Comparison of ENCODE assay signal across 18 mouse cellular contexts in the genomic region with DNA sequence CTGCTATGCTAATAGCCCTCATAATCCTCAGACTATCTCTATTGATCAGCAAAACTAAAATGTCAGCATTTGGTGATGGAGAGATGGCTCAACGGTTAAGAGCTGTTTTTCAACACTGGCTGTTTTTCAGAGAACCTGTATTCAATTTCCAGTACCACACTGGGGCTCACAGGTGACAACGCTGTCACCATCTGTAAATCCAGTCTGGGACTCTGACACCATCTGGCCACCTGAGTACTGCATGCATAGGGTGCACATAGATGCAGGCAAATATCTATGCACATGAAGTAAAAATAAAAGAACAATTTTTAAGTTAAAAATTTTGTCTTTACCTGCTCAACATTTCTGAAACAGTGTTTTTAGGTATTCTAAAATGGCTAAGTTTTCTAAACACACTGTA.
DNase-seq lines count a peak whose midpoint lies in the region.
"Had no signal": no experiment of that assay in that cellular context is flagged by ENCODE, and none has a peak within 500 bp of the region (broad histone marks: within the 10 kb centered on the region; RNA-seq: fewer than 3 reads in every experiment).

No protein-coding gene starts in this region.

- DNase-seq in brain, adult 2 months (ENCODE audit: low read depth, low spot score), result peak; percentile 61
- peak; percentile 28 to 44 for DNase-seq in cerebellum, adult 18-20 months
- DNase-seq in cerebellum, adult 9-10 months, result peak; percentile 40
- peak; percentile 16 to 42 for DNase-seq in cerebellum, postnatal 14 days
- DNase-seq in right cerebral cortex, postnatal 10 days (ENCODE audit: low spot score in 2 of 2), result no peak
- no peak for DNase-seq in natural killer cell, adult 2 months (ENCODE audit: low spot score in 2 of 2)
- no peak for DNase-seq in T-cell, adult 2 months (ENCODE audit: low spot score)
- no peak for DNase-seq in lung, postnatal 36 days
- DNase-seq: adrenal gland, postnatal 10 days; adrenal gland, postnatal 36 days; forebrain, postnatal 0 days; gastrocnemius, adult 2 months; gastrocnemius, postnatal 25 days; heart, adult 18-20 months; heart, postnatal 10 days; heart, postnatal 36 days; kidney, adult 11 months; kidney, adult 8-10 months had no signal

Comparison
In these comparisons a context has a peak if more than half of its experiments do, and no peak if none do; other contexts are left out.
1. DNase-seq: peak in brain, adult 2 months (single experiment), cerebellum, adult 18-20 months (2 of 2), cerebellum, adult 9-10 months (single experiment) and cerebellum, postnatal 14 days (2 of 2); none in right cerebral cortex, postnatal 10 days (0 of 2), natural killer cell, adult 2 months (0 of 2), T-cell, adult 2 months (single experiment) and lung, postnatal 36 days (single experiment).